Mouse (Mus musculus) kidney, adult 2 months (tissue): ENCODE data around the gene Gh.

Experiments
- CTCF ChIP-seq: fragments of 200-500 bp; conservative IDR thresholded peaks from 2 replicates; pipeline ENCODE4 v1.5.1; 2011; ENCODE audit warnings: low read depth, mild to moderate bottlenecking, control low read depth, low read length, moderate library complexity, mixed read lengths; ENCODE audit not compliant: insufficient read depth, insufficient read length
- POLR2A ChIP-seq: fragments of 200-500 bp; IDR thresholded peaks from one replicate; pipeline ENCODE4 v1.6.1; 2011; ENCODE audit warnings: low read depth, low read length, control low read depth

GRCm38 (mm10) chr11:106268326-106269059 is 33.2 kb downstream of the Gh start:
- TF ChIP-seq CTCF (no peak), POLR2A (no peak)
